Comparison of ENCODE assay signal across 12 mouse cellular contexts in genomic region chr4:43425197-43425596, GRCm38 (mm10). TPM values are rescaled to one million over a fixed set of nuclear protein-coding genes. Genes with fewer than 3 reads are reported as not detected.
DNase-seq lines count a peak whose midpoint lies in the region; ATAC-seq and TF ChIP-seq lines count a peak whose summit lies in the region.
"Had no signal": no experiment of that assay in that cellular context is flagged by ENCODE, and none has a peak within 500 bp of the region (broad histone marks: within the 10 kb centered on the region; RNA-seq: fewer than 3 reads in every experiment).

No protein-coding gene starts in this region.

- H3K9me3 ChIP-seq in lung, embryonic 14.5 days (ENCODE audit: low read depth, low read length) = no peaks in the 10 kb centered on the region
- H3K9me3 ChIP-seq in lung, postnatal 0 days (ENCODE audit: low read length) = no peaks in the 10 kb centered on the region
- H3K9me3 ChIP-seq in hindbrain, embryonic 12.5 days (replicated peaks) = no peaks in the 10 kb centered on the region
- no peaks in the 10 kb centered on the region for H3K9me3 ChIP-seq in midbrain, embryonic 13.5 days

- no peak for ATAC-seq in lung, embryonic 14.5 days (ENCODE audit: insufficient read depth)
- ATAC-seq in lung, postnatal 0 days = no peak
- no peak for ATAC-seq in hindbrain, embryonic 12.5 days (ENCODE audit: low FRiP score)
- ATAC-seq in midbrain, embryonic 13.5 days = no peak
- no peak for ATAC-seq in megakaryocyte progenitor cell, adult 5-6 weeks (replicated peaks; ENCODE audit: poor library complexity)

- H3K27ac ChIP-seq in lung, embryonic 14.5 days (ENCODE audit: low read depth) = no peak overlapping the region
- no peak overlapping the region for H3K27ac ChIP-seq in lung, postnatal 0 days (ENCODE audit: low read length)
- no peak overlapping the region for H3K27ac ChIP-seq in hindbrain, embryonic 12.5 days
- no peak overlapping the region for H3K27ac ChIP-seq in midbrain, embryonic 13.5 days

- H3K36me3 ChIP-seq in lung, embryonic 14.5 days (ENCODE audit: insufficient read depth) = peaks cover 50% of the 10 kb centered on the region
- peaks cover 55% of the 10 kb centered on the region for H3K36me3 ChIP-seq in lung, postnatal 0 days (ENCODE audit: insufficient read depth, low read length)
- H3K36me3 ChIP-seq in hindbrain, embryonic 12.5 days = peaks cover 57% of the 10 kb centered on the region
- H3K36me3 ChIP-seq in midbrain, embryonic 13.5 days = peaks cover 61% of the 10 kb centered on the region

- peak; percentile 48 for DNase-seq in embryo, embryonic 10 days (ENCODE audit: low spot score)
- no peak for DNase-seq in embryo, embryonic 10.5 days (ENCODE audit: low spot score)
- DNase-seq in lung, embryonic 14.5 days = no peak
- no peak for DNase-seq in lung, postnatal 0 days (ENCODE audit: low spot score)
- no peak for DNase-seq in gastrocnemius, adult 8-10 months (ENCODE audit: low spot score in 2 of 2)
- DNase-seq: adrenal gland, postnatal 36 days; gastrocnemius, postnatal 36 days; kidney, adult 9 months; left cerebral cortex, postnatal 4 days had no signal

- 0 out of 2 replicates have a peak, but pooled peaks cover under 1% of the 10 kb centered on the region for H3K4me1 ChIP-seq in lung, embryonic 14.5 days (ENCODE audit: insufficient read depth)
- H3K4me1 ChIP-seq in lung, postnatal 0 days (ENCODE audit: insufficient read depth, low read depth, low read length) = no peaks in the 10 kb centered on the region; the same call in 1 of the 2 replicates
- H3K4me1 ChIP-seq in hindbrain, embryonic 12.5 days = peaks cover 31% of the 10 kb centered on the region
- peaks cover 30% of the 10 kb centered on the region for H3K4me1 ChIP-seq in midbrain, embryonic 13.5 days (replicated peaks)

- H3K4me3 ChIP-seq in lung, embryonic 14.5 days (ENCODE audit: low read depth, low read length) = no peak overlapping the region
- H3K4me3 ChIP-seq in lung, postnatal 0 days (ENCODE audit: low read depth, low read length) = no peak overlapping the region
- H3K4me3 ChIP-seq in hindbrain, embryonic 12.5 days = no peak overlapping the region
- no peak overlapping the region for H3K4me3 ChIP-seq in midbrain, embryonic 13.5 days (replicated peaks)

- no peak for TF ChIP-seq EP300 in lung, postnatal 0 days (IDR thresholded peaks at IDR 0.05)

- peak overlapping the region; percentile 36 for H3K4me2 ChIP-seq in lung, embryonic 14.5 days
- no peak overlapping the region for H3K4me2 ChIP-seq in lung, postnatal 0 days (replicated peaks; ENCODE audit: low read depth, low read length)
- no peak overlapping the region; the same call in 1 of the 2 replicates for H3K4me2 ChIP-seq in hindbrain, embryonic 12.5 days (replicated peaks)
- H3K4me2 ChIP-seq in midbrain, embryonic 13.5 days (replicated peaks) = no peak overlapping the region

- 35% methylated on average over 14 of the region's 14 CpGs for WGBS in lung, embryonic 14.5 days
- WGBS in lung, postnatal 0 days = 42% methylated on average over 14 of the region's 14 CpGs
- 21% methylated on average over 14 of the region's 14 CpGs for WGBS in hindbrain, embryonic 12.5 days
- WGBS in midbrain, embryonic 13.5 days = 24% methylated on average over 14 of the region's 14 CpGs

- H3K9ac ChIP-seq in lung, embryonic 14.5 days = no peak overlapping the region
- no peak overlapping the region for H3K9ac ChIP-seq in lung, postnatal 0 days (replicated peaks; ENCODE audit: low read depth)
- peak overlapping the region; percentile 51; the same call in 1 of the 2 replicates for H3K9ac ChIP-seq in hindbrain, embryonic 12.5 days
- peak overlapping the region; percentile 44; the same call in 1 of the 2 replicates for H3K9ac ChIP-seq in midbrain, embryonic 13.5 days (replicated peaks)

- peaks cover 37% of the 10 kb centered on the region for H3K27me3 ChIP-seq in lung, embryonic 14.5 days (ENCODE audit: insufficient read depth, low read length)
- no peaks in the 10 kb centered on the region for H3K27me3 ChIP-seq in lung, postnatal 0 days (replicated peaks; ENCODE audit: insufficient read depth, low read length)
- peaks cover 78% of the 10 kb centered on the region for H3K27me3 ChIP-seq in hindbrain, embryonic 12.5 days
- H3K27me3 ChIP-seq in midbrain, embryonic 13.5 days = peaks cover 55% of the 10 kb centered on the region

- no peak for TF ChIP-seq CTCF in lung, embryonic 14.5 days (IDR thresholded peaks at IDR 0.05; ENCODE audit: low read depth)
- TF ChIP-seq CTCF in lung, postnatal 0 days (IDR thresholded peaks at IDR 0.05) = no peak

RNA-seq across cellular contexts. Expression of gene Fam166b, which starts 3.7 kb away (rescaled TPM):
- 0.32 and 0.34 TPM in 2 replicates for polyA plus RNA-seq in lung, embryonic 14.5 days (2014; fragmentation: Nextera tagmentation; extraction: Ambion mirVana)
- 4.6 and 6.8 TPM in 2 replicates for polyA plus RNA-seq in lung, postnatal 0 days (2015; fragmentation: Nextera tagmentation; extraction: Ambion mirVana)
- polyA plus RNA-seq in hindbrain, embryonic 12.5 days (2016; fragmentation: Nextera tagmentation; extraction: Ambion mirVana) = 1.3 TPM in 1 of 2 replicates, not detected in the other
- polyA plus RNA-seq in midbrain, embryonic 13.5 days (2015; fragmentation: Nextera tagmentation; extraction: Ambion mirVana) = 0.30 and 0.83 TPM in 2 replicates
- not detected in 2 replicates for total RNA-seq in megakaryocyte progenitor cell, adult 5-6 weeks (2015)
- total RNA-seq in megakaryocyte progenitor cell, adult 5-6 weeks (2017) = not detected in 2 replicates
- total RNA-seq in gastrocnemius, adult 8-10 months (2022) = not detected
- total RNA-seq: gastrocnemius, postnatal 36 days had no signal

RNA-seq across cellular contexts. Expression of gene Tesk1, which starts 16.5 kb away (rescaled TPM):
- polyA plus RNA-seq in lung, embryonic 14.5 days (2014; fragmentation: Nextera tagmentation; extraction: Ambion mirVana) = 12.6 and 15.9 TPM in 2 replicates
- polyA plus RNA-seq in lung, postnatal 0 days (2015; fragmentation: Nextera tagmentation; extraction: Ambion mirVana) = 7.3 and 8.0 TPM in 2 replicates
- 15.7 and 16.2 TPM in 2 replicates for polyA plus RNA-seq in hindbrain, embryonic 12.5 days (2016; fragmentation: Nextera tagmentation; extraction: Ambion mirVana)
- 6.1 and 8.4 TPM in 2 replicates for polyA plus RNA-seq in midbrain, embryonic 13.5 days (2015; fragmentation: Nextera tagmentation; extraction: Ambion mirVana)
- 5.2 and 6.3 TPM in 2 replicates for total RNA-seq in megakaryocyte progenitor cell, adult 5-6 weeks (2015)
- total RNA-seq in megakaryocyte progenitor cell, adult 5-6 weeks (2017) = 5.7 and 5.9 TPM in 2 replicates
- total RNA-seq in gastrocnemius, adult 8-10 months (2022) = 10 to 100 TPM; 53.4 to 69.3 (median 59.4) TPM

RNA-seq across cellular contexts. Expression of gene Cd72, which starts 29.2 kb away (rescaled TPM):
- polyA plus RNA-seq in lung, embryonic 14.5 days (2014; fragmentation: Nextera tagmentation; extraction: Ambion mirVana) = 3.2 TPM in 2 replicates
- polyA plus RNA-seq in lung, postnatal 0 days (2015; fragmentation: Nextera tagmentation; extraction: Ambion mirVana) = 2.7 and 3.1 TPM in 2 replicates
- polyA plus RNA-seq in hindbrain, embryonic 12.5 days (2016; fragmentation: Nextera tagmentation; extraction: Ambion mirVana) = 2.0 and 3.8 TPM in 2 replicates
- 4.1 and 4.7 TPM in 2 replicates for polyA plus RNA-seq in midbrain, embryonic 13.5 days (2015; fragmentation: Nextera tagmentation; extraction: Ambion mirVana)
- 2.2 and 6.3 TPM in 2 replicates for total RNA-seq in megakaryocyte progenitor cell, adult 5-6 weeks (2015)
- total RNA-seq in megakaryocyte progenitor cell, adult 5-6 weeks (2017) = 8.2 and 8.7 TPM in 2 replicates
- not detected for total RNA-seq in gastrocnemius, adult 8-10 months (2022)
- total RNA-seq: gastrocnemius, postnatal 36 days; left cerebral cortex, postnatal 4 days had no signal

RNA-seq across cellular contexts. Expression of gene Rusc2, which starts 43.4 kb away (rescaled TPM):
- 5.0 and 5.8 TPM in 2 replicates for polyA plus RNA-seq in lung, embryonic 14.5 days (2014; fragmentation: Nextera tagmentation; extraction: Ambion mirVana)
- polyA plus RNA-seq in lung, postnatal 0 days (2015; fragmentation: Nextera tagmentation; extraction: Ambion mirVana) = 22.2 and 23.4 TPM in 2 replicates
- polyA plus RNA-seq in hindbrain, embryonic 12.5 days (2016; fragmentation: Nextera tagmentation; extraction: Ambion mirVana) = 55.0 and 68.9 TPM in 2 replicates
- 68.8 and 75.4 TPM in 2 replicates for polyA plus RNA-seq in midbrain, embryonic 13.5 days (2015; fragmentation: Nextera tagmentation; extraction: Ambion mirVana)
- 0.32 and 0.44 TPM in 2 replicates for total RNA-seq in megakaryocyte progenitor cell, adult 5-6 weeks (2015)
- total RNA-seq in megakaryocyte progenitor cell, adult 5-6 weeks (2017) = 0.61 and 0.71 TPM in 2 replicates
- total RNA-seq in gastrocnemius, adult 8-10 months (2022) = 10 to 100 TPM; 21.5 to 25.4 (median 23.3) TPM

RNA-seq across cellular contexts. Expression of gene Sit1, which starts 58.3 kb away (rescaled TPM):
- not detected in 2 replicates for polyA plus RNA-seq in lung, embryonic 14.5 days (2014; fragmentation: Nextera tagmentation; extraction: Ambion mirVana)
- polyA plus RNA-seq in lung, postnatal 0 days (2015; fragmentation: Nextera tagmentation; extraction: Ambion mirVana) = not detected in 2 replicates
- not detected in 2 replicates for polyA plus RNA-seq in hindbrain, embryonic 12.5 days (2016; fragmentation: Nextera tagmentation; extraction: Ambion mirVana)
- not detected in 2 replicates for polyA plus RNA-seq in midbrain, embryonic 13.5 days (2015; fragmentation: Nextera tagmentation; extraction: Ambion mirVana)
- total RNA-seq in megakaryocyte progenitor cell, adult 5-6 weeks (2015) = not detected in 2 replicates
- total RNA-seq in megakaryocyte progenitor cell, adult 5-6 weeks (2017) = not detected in 2 replicates
- not detected for total RNA-seq in gastrocnemius, adult 8-10 months (2022)
- total RNA-seq: adrenal gland, postnatal 36 days; gastrocnemius, postnatal 36 days; left cerebral cortex, postnatal 4 days had no signal

Comparison
In these comparisons a context has a peak if more than half of its experiments do, and no peak if none do; other contexts are left out.
1. H3K9ac ChIP-seq: peak in hindbrain, embryonic 12.5 days (single experiment) and midbrain, embryonic 13.5 days (single experiment); none in lung, embryonic 14.5 days (single experiment) and lung, postnatal 0 days (single experiment).